Comparison of ENCODE assay signal across 10 mouse cellular contexts in the genomic region with DNA sequence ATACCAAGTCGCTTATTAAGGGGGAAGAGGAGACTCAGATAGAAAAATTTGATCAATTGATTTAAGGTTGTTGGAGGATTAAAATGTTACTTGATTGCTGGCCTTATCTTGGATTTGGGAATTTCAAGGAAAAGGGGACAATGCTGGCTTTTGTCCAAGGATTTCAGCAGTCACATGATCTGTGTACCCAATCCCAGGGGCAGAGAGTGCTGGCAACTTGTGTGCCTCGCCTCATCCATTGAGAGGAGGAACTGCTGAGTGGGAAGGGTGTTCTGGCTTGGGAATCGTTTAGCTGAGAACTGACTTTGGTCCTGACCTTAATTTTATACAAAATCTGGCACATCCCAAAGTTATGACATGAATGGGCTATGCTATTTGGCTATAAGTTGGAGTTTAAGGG.
A peak's percentile ranks its signal among the peaks of the same experiment; 100 is the strongest.
DNase-seq lines count a peak whose midpoint lies in the region; ATAC-seq lines count a peak whose summit lies in the region.
"Had no signal": no experiment of that assay in that cellular context is flagged by ENCODE, and none has a peak within 500 bp of the region (broad histone marks: within the 10 kb centered on the region; RNA-seq: fewer than 3 reads in every experiment).

No protein-coding gene starts in this region.

- no peaks in the 10 kb centered on the region for H3K27me3 ChIP-seq in hindbrain, embryonic 14.5 days (ENCODE audit: control insufficient read depth, insufficient read depth, low read length)
- H3K27me3 ChIP-seq in hindbrain, embryonic 12.5 days, result no peaks in the 10 kb centered on the region
- no peaks in the 10 kb centered on the region for H3K27me3 ChIP-seq in midbrain, embryonic 14.5 days (ENCODE audit: control insufficient read depth, insufficient read depth, low read length)
- H3K27me3 ChIP-seq in midbrain, embryonic 10.5 days (ENCODE audit: low read depth, poor library complexity, severe bottlenecking), result no peaks in the 10 kb centered on the region
- no peaks in the 10 kb centered on the region for H3K27me3 ChIP-seq in intestine, embryonic 14.5 days (replicated peaks; ENCODE audit: control insufficient read depth, insufficient read depth, low read length)
- H3K27me3 ChIP-seq in stomach, embryonic 15.5 days (replicated peaks), result no peaks in the 10 kb centered on the region
- H3K27me3 ChIP-seq: megakaryocyte, embryonic 14.5 days had no signal

- 0 out of 2 replicates have a peak, but pooled peaks cover 11% of the 10 kb centered on the region for H3K4me1 ChIP-seq in hindbrain, embryonic 14.5 days (replicated peaks; ENCODE audit: control insufficient read depth, insufficient read depth, low read length)
- H3K4me1 ChIP-seq in hindbrain, embryonic 12.5 days, result peaks cover 26% of the 10 kb centered on the region
- H3K4me1 ChIP-seq in midbrain, embryonic 14.5 days (ENCODE audit: control insufficient read depth, insufficient read depth, low read length), result peaks cover 19% of the 10 kb centered on the region
- peaks cover 31% of the 10 kb centered on the region for H3K4me1 ChIP-seq in midbrain, embryonic 10.5 days
- H3K4me1 ChIP-seq in intestine, embryonic 14.5 days (replicated peaks; ENCODE audit: control insufficient read depth, insufficient read depth, low read length), result peaks cover 35% of the 10 kb centered on the region
- peaks cover 45% of the 10 kb centered on the region for H3K4me1 ChIP-seq in stomach, embryonic 15.5 days

- no peaks in the 10 kb centered on the region for H3K36me3 ChIP-seq in hindbrain, embryonic 14.5 days (replicated peaks; ENCODE audit: control insufficient read depth, insufficient read depth)
- H3K36me3 ChIP-seq in hindbrain, embryonic 12.5 days, result no peaks in the 10 kb centered on the region
- no peaks in the 10 kb centered on the region for H3K36me3 ChIP-seq in midbrain, embryonic 14.5 days (ENCODE audit: control insufficient read depth, insufficient read depth, low read length)
- no peaks in the 10 kb centered on the region for H3K36me3 ChIP-seq in midbrain, embryonic 10.5 days
- H3K36me3 ChIP-seq in intestine, embryonic 14.5 days (ENCODE audit: control insufficient read depth, insufficient read depth, low read length), result no peaks in the 10 kb centered on the region
- no peaks in the 10 kb centered on the region for H3K36me3 ChIP-seq in stomach, embryonic 15.5 days

- peak; percentile 51 for DNase-seq in hindbrain, embryonic 14.5 days (ENCODE audit: low spot score)
- peak; percentile 69 for DNase-seq in midbrain, embryonic 14.5 days
- DNase-seq in midbrain, embryonic 10.5 days (ENCODE audit: low spot score), result no peak
- no peak for DNase-seq in intestine, embryonic 14.5 days (ENCODE audit: low spot score)
- no peak for DNase-seq in spleen, adult 18-20 months
- DNase-seq: adrenal gland, postnatal 25 days; cerebellum, adult 9-11 months had no signal

- no peak overlapping the region for H3K27ac ChIP-seq in hindbrain, embryonic 14.5 days
- H3K27ac ChIP-seq in hindbrain, embryonic 12.5 days, result no peak overlapping the region
- H3K27ac ChIP-seq in midbrain, embryonic 14.5 days (replicated peaks; ENCODE audit: low read depth, low read length), result no peak overlapping the region
- H3K27ac ChIP-seq in midbrain, embryonic 10.5 days (replicated peaks), result no peak overlapping the region
- peak overlapping the region; percentile 55 for H3K27ac ChIP-seq in intestine, embryonic 14.5 days (ENCODE audit: low read depth)
- H3K27ac ChIP-seq in stomach, embryonic 15.5 days, result peak overlapping the region; percentile 67; the same call in 1 of the 2 replicates

- H3K9ac ChIP-seq in hindbrain, embryonic 14.5 days, result no peak overlapping the region
- H3K9ac ChIP-seq in hindbrain, embryonic 12.5 days, result no peak overlapping the region
- no peak overlapping the region for H3K9ac ChIP-seq in midbrain, embryonic 14.5 days (replicated peaks; ENCODE audit: low read length)
- H3K9ac ChIP-seq in intestine, embryonic 14.5 days (ENCODE audit: low read length), result no peak overlapping the region
- H3K9ac ChIP-seq in stomach, embryonic 15.5 days, result no peak overlapping the region

- no peak overlapping the region for H3K4me3 ChIP-seq in hindbrain, embryonic 14.5 days (replicated peaks; ENCODE audit: low read length)
- no peak overlapping the region for H3K4me3 ChIP-seq in hindbrain, embryonic 12.5 days
- H3K4me3 ChIP-seq in midbrain, embryonic 14.5 days (replicated peaks; ENCODE audit: low read depth, low read length), result no peak overlapping the region
- no peak overlapping the region for H3K4me3 ChIP-seq in midbrain, embryonic 10.5 days
- no peak overlapping the region for H3K4me3 ChIP-seq in intestine, embryonic 14.5 days (ENCODE audit: low read depth, low read length)
- no peak overlapping the region for H3K4me3 ChIP-seq in stomach, embryonic 15.5 days (replicated peaks)
- H3K4me3 ChIP-seq: megakaryocyte, embryonic 14.5 days had no signal

- no peaks in the 10 kb centered on the region for H3K9me3 ChIP-seq in hindbrain, embryonic 14.5 days (ENCODE audit: control insufficient read depth, low read length)
- H3K9me3 ChIP-seq in hindbrain, embryonic 12.5 days (replicated peaks), result no peaks in the 10 kb centered on the region
- H3K9me3 ChIP-seq in midbrain, embryonic 14.5 days (ENCODE audit: control insufficient read depth, low read length), result no peaks in the 10 kb centered on the region
- H3K9me3 ChIP-seq in midbrain, embryonic 10.5 days (replicated peaks), result no peaks in the 10 kb centered on the region
- no peaks in the 10 kb centered on the region for H3K9me3 ChIP-seq in intestine, embryonic 14.5 days (ENCODE audit: control insufficient read depth, low read length)
- H3K9me3 ChIP-seq in stomach, embryonic 15.5 days, result no peaks in the 10 kb centered on the region
- H3K9me3 ChIP-seq: megakaryocyte, embryonic 14.5 days had no signal

- 55% methylated on average over 3 of the region's 3 CpGs for WGBS in hindbrain, embryonic 14.5 days
- 50% methylated on average over 3 of the region's 3 CpGs for WGBS in hindbrain, embryonic 12.5 days
- WGBS in midbrain, embryonic 14.5 days, result 42% methylated on average over 3 of the region's 3 CpGs
- 52% methylated on average over 3 of the region's 3 CpGs for WGBS in midbrain, embryonic 10.5 days
- 37% methylated on average over 3 of the region's 3 CpGs for WGBS in intestine, embryonic 14.5 days
- 43% methylated on average over 3 of the region's 3 CpGs for WGBS in stomach, embryonic 15.5 days

- no peak overlapping the region for H3K4me2 ChIP-seq in hindbrain, embryonic 14.5 days (replicated peaks)
- no peak overlapping the region for H3K4me2 ChIP-seq in hindbrain, embryonic 12.5 days (replicated peaks)
- H3K4me2 ChIP-seq in midbrain, embryonic 14.5 days (ENCODE audit: low read length), result no peak overlapping the region
- peak overlapping the region; percentile 9; the same call in 1 of the 2 replicates for H3K4me2 ChIP-seq in intestine, embryonic 14.5 days (ENCODE audit: low read length)
- H3K4me2 ChIP-seq in stomach, embryonic 15.5 days, result no peak overlapping the region

- no peak for ATAC-seq in hindbrain, embryonic 14.5 days (ENCODE audit: low FRiP score)
- no peak for ATAC-seq in hindbrain, embryonic 12.5 days (ENCODE audit: low FRiP score)
- no peak for ATAC-seq in midbrain, embryonic 14.5 days (ENCODE audit: low FRiP score, low TSS enrichment)
- ATAC-seq in intestine, embryonic 14.5 days (replicated peaks; ENCODE audit: low FRiP score, low TSS enrichment, low read depth), result no peak
- ATAC-seq in stomach, embryonic 15.5 days (ENCODE audit: insufficient read depth, low FRiP score, low read depth), result no peak

Comparison
In these comparisons a context has a peak if more than half of its experiments do, and no peak if none do; other contexts are left out.
1. DNase-seq: peak in hindbrain, embryonic 14.5 days (single experiment) and midbrain, embryonic 14.5 days (single experiment); none in midbrain, embryonic 10.5 days (single experiment), intestine, embryonic 14.5 days (single experiment) and spleen, adult 18-20 months (0 of 2).
2. H3K27ac ChIP-seq: peak in intestine, embryonic 14.5 days (single experiment) and stomach, embryonic 15.5 days (single experiment); none in hindbrain, embryonic 14.5 days (single experiment), hindbrain, embryonic 12.5 days (single experiment), midbrain, embryonic 14.5 days (single experiment) and midbrain, embryonic 10.5 days (single experiment).